Mouse (Mus musculus) MEL (cell line): ENCODE measurements around the gene Itga11. TPM values are rescaled to one million over a fixed set of nuclear protein-coding genes. Genes with fewer than 3 reads are reported as not detected.

Source experiments
- DNase-seq: peaks from one replicate; pipeline ENCODE4 v3.0.0; 2011; ENCODE audit warnings: low read depth, low spot score
- H3K27ac ChIP-seq: 2 replicates; pipeline ENCODE4 v1.5.1; 2012; ENCODE audit warnings: low read depth, mild to moderate bottlenecking, control low read depth, low read length, moderate library complexity; ENCODE audit not compliant: control insufficient read depth
- H3K27me3 ChIP-seq, 2 experiments: fragments of 150-350 bp in 1 of 2; sonication (generic) in 1 of 2; 2 replicates each; pipeline ENCODE4 v1.6.1; 2012; ENCODE audit warnings: low read length in 2 of 2, mild to moderate bottlenecking in 2 of 2, improper control_type of control experiment in 1 of 2, moderate library complexity in 1 of 2; ENCODE audit not compliant: insufficient read depth in 2 of 2, control insufficient read depth in 1 of 2
- H3K36me3 ChIP-seq, 2 experiments: 2 replicates each; pipeline ENCODE4 v1.6.1; 2012 to 2014; ENCODE audit warnings: low read length in 2 of 2, improper control_type of control experiment in 1 of 2, inconsistent platforms in 1 of 2, mild to moderate bottlenecking in 1 of 2; ENCODE audit not compliant: insufficient read depth in 2 of 2, control insufficient read depth in 1 of 2
- H3K4me1 ChIP-seq, 2 experiments: fragments of 150-350 bp in 1 of 2; sonication (generic) in 1 of 2; 2 replicates each; pipeline ENCODE4 v1.6.1; 2012; ENCODE audit warnings: low read length in 2 of 2, improper control_type of control experiment in 1 of 2, mild to moderate bottlenecking in 1 of 2; ENCODE audit not compliant: insufficient read depth in 2 of 2, control insufficient read depth in 1 of 2
- H3K4me3 ChIP-seq, 2 experiments: fragments of 150-350 bp in 1 of 2; sonication (generic) in 1 of 2; 2 replicates each; pipeline ENCODE4 v1.5.1; 2012; ENCODE audit warnings: low read depth in 2 of 2, low read length in 2 of 2, mild to moderate bottlenecking in 2 of 2, moderate library complexity in 2 of 2, control low read depth in 1 of 2, improper control_type of control experiment in 1 of 2; ENCODE audit not compliant: control insufficient read depth in 1 of 2, insufficient read depth in 1 of 2
- H3K79me2 ChIP-seq: 2 replicates; pipeline ENCODE4 v1.6.1; 2012; ENCODE audit warnings: mild to moderate bottlenecking, low read length, moderate library complexity; ENCODE audit not compliant: control insufficient read depth, poor library complexity, insufficient read depth
- H3K9ac ChIP-seq: 2 replicates; pipeline ENCODE4 v1.6.1; 2012; ENCODE audit warnings: low read depth, mild to moderate bottlenecking, control low read depth, low read length, moderate library complexity; ENCODE audit not compliant: control insufficient read depth, poor library complexity, severe bottlenecking
- H3K9me3 ChIP-seq: fragments of 150-350 bp; sonication (generic); replicated peaks from 2 replicates; pipeline ENCODE4 v1.6.1; 2012; ENCODE audit warnings: mild to moderate bottlenecking, low read length, improper control_type of control experiment, moderate library complexity; ENCODE audit not compliant: insufficient read depth
- E2F4 ChIP-seq: IDR thresholded peaks from 2 replicates; pipeline ENCODE4 v1.6.1; 2011; ENCODE audit warnings: low read depth, low read length, improper control_type of control experiment, borderline replicate concordance
- GATA1 ChIP-seq: IDR thresholded peaks from 2 replicates; pipeline ENCODE4 v1.6.1; 2011; ENCODE audit warnings: low read depth, low read length, improper control_type of control experiment
- JUND ChIP-seq: IDR thresholded peaks from 2 replicates; pipeline ENCODE4 v1.6.1; 2011; ENCODE audit warnings: low read depth, mild to moderate bottlenecking, improper control_type of control experiment, low read length
- MAX ChIP-seq: IDR thresholded peaks from 2 replicates; pipeline ENCODE4 v1.6.1; 2011; ENCODE audit warnings: low read length, improper control_type of control experiment
- MEF2A ChIP-seq: IDR thresholded peaks from 2 replicates; pipeline ENCODE4 v1.6.1; 2014; ENCODE audit warnings: low read depth, mild to moderate bottlenecking, inconsistent platforms, low read length, improper control_type of control experiment; ENCODE audit not compliant: poor library complexity, insufficient replicate concordance, severe bottlenecking; ENCODE audit errors: extremely low read depth
- MXI1 ChIP-seq: IDR thresholded peaks from 2 replicates; pipeline ENCODE4 v1.6.1; 2011; ENCODE audit warnings: mild to moderate bottlenecking, low read depth, low read length, improper control_type of control experiment
- MYC ChIP-seq: IDR thresholded peaks from 2 replicates; pipeline ENCODE4 v1.6.1; 2011; ENCODE audit warnings: low read depth, mild to moderate bottlenecking, low read length, improper control_type of control experiment, moderate library complexity
- NELFE ChIP-seq: IDR thresholded peaks from 2 replicates; pipeline ENCODE4 v1.6.1; 2011; ENCODE audit warnings: low read depth, low read length, improper control_type of control experiment
- POLR2A ChIP-seq, 2 experiments: IDR thresholded peaks; 2 replicates each; pipeline ENCODE4 v1.6.1; 2011 to 2012; ENCODE audit warnings: low read length in 2 of 2, mild to moderate bottlenecking in 2 of 2, control low read depth in 1 of 2, improper control_type of control experiment in 1 of 2, low read depth in 1 of 2, moderate library complexity in 1 of 2; ENCODE audit not compliant: control insufficient read depth in 1 of 2, insufficient read depth in 1 of 2, poor library complexity in 1 of 2
- POLR2AphosphoS5 ChIP-seq: IDR thresholded peaks from 2 replicates; pipeline ENCODE4 v1.6.1; 2012; ENCODE audit warnings: low read depth, borderline replicate concordance, mild to moderate bottlenecking, inconsistent platforms, low read length, moderate library complexity, mixed read lengths
- RAD21 ChIP-seq: IDR thresholded peaks from 2 replicates; pipeline ENCODE4 v1.6.1; 2011; ENCODE audit warnings: mild to moderate bottlenecking, low read depth, low read length, improper control_type of control experiment
- RCOR1 ChIP-seq: IDR thresholded peaks from 2 replicates; pipeline ENCODE4 v1.6.1; 2012; ENCODE audit warnings: low read depth, mild to moderate bottlenecking, inconsistent platforms, low read length, improper control_type of control experiment
- SMC3 ChIP-seq: IDR thresholded peaks from 2 replicates; pipeline ENCODE4 v1.6.1; 2011; ENCODE audit warnings: low read depth, low read length, improper control_type of control experiment
- TBP ChIP-seq: IDR thresholded peaks from 2 replicates; pipeline ENCODE4 v1.8.0; 2011; ENCODE audit warnings: low read depth, low read length, improper control_type of control experiment
- ZC3H11A ChIP-seq: IDR thresholded peaks from 2 replicates; pipeline ENCODE4 v1.6.1; 2012; ENCODE audit warnings: low read depth, mild to moderate bottlenecking, inconsistent platforms, low read length, improper control_type of control experiment
- ZKSCAN1 ChIP-seq: IDR thresholded peaks from 2 replicates; pipeline ENCODE4 v1.6.1; 2012; ENCODE audit warnings: low read depth, mild to moderate bottlenecking, inconsistent platforms, low read length, improper control_type of control experiment, moderate library complexity
- ZMIZ1 ChIP-seq: IDR thresholded peaks from 2 replicates; pipeline ENCODE4 v1.6.1; 2012; ENCODE audit warnings: low read depth, mild to moderate bottlenecking, inconsistent platforms, low read length, improper control_type of control experiment, moderate library complexity
- polyA plus RNA-seq, 2 experiments: library from polyadenylated mRNA; stranded (reverse) in 1 of 2; unstranded in 1 of 2; fragments of >175 nt in 1 of 2; fragments of >200 nt in 1 of 2; gene quantifications; 2 replicates each; pipeline versions ENCODE4 v1.2.1 to v1.2.4; 2012; ENCODE audit warnings: low replicate concordance in 2 of 2, low read depth in 1 of 2; ENCODE audit not compliant: insufficient read length in 2 of 2, insufficient read depth in 1 of 2, missing spikeins in 1 of 2
- total RNA-seq: library from RNA; depleted of rRNA; stranded (reverse); fragments of 300-350 nt; gene quantifications from 2 replicates; pipeline ENCODE4 v1.2.3, GENCODE M21; 2012

The Itga11 gene
- total and polyA plus RNA-seq, 3 experiments: not detected

DNA sequence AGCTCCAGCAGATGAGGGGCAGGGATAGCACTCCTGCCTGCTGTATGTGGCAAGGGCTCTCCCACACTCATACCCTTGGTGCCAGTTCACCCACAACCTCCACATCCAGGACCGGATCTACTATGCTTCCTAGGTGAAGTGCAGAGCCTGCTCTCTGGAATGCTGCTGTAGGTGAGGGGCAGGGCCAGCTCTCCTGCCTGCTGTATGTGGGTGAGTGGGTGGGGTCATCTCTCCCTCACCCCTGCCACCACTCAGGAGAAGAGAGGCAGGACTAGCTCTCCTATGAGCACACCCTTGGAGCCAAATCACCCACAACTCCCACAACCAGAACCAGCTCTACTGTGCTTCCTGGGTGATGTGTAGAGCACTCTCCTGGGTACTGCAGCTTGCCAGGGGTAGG lies 2.5 kb upstream of the Itga11 start:
- Histone ChIP-seq H3K9me3 (no peaks in the 10 kb centered on the region), H3K4me3 (no peak overlapping the region), H3K4me1 (no peaks in the 10 kb centered on the region), H3K9ac (no peak overlapping the region), H3K79me2 (no peaks in the 10 kb centered on the region), H3K36me3 (no peaks in the 10 kb centered on the region), H3K27me3 (no peaks in the 10 kb centered on the region), H3K27ac (no peak overlapping the region)
- TF ChIP-seq POLR2AphosphoS5 (no peak), JUND (no peak), ZKSCAN1 (no peak), SMC3 (no peak), POLR2A (IDR thresholded peaks at IDR 0.05; ENCODE audit: control insufficient read depth in 1 of 2, insufficient read depth in 1 of 2, low read depth in 1 of 2, low read length in 2 of 2, poor library complexity in 1 of 2) (no peak), E2F4 (no peak), MXI1 (no peak), ZMIZ1 (no peak), MEF2A (no peak), NELFE (no peak), RAD21 (no peak)
- no peak for DNase-seq

GRCm38 (mm10) chr9:62678550-62679155 lies 1.0 kb downstream of the Itga11 start:
- Histone ChIP-seq H3K27ac (no peak overlapping the region), H3K36me3 (no peaks in the 10 kb centered on the region), H3K4me1 (no peaks in the 10 kb centered on the region), H3K9me3 (no peaks in the 10 kb centered on the region), H3K79me2 (no peaks in the 10 kb centered on the region), H3K4me3 (no peak overlapping the region), H3K27me3 (no peaks in the 10 kb centered on the region; a peak in 1 of 4 replicates), H3K9ac (no peak overlapping the region)
- TF ChIP-seq ZC3H11A: no peak
- TF ChIP-seq MXI1: no peak
- no peak for TF ChIP-seq MYC
- TF ChIP-seq TBP: no peak
- TF ChIP-seq POLR2AphosphoS5: no peak
- no peak for TF ChIP-seq GATA1
- no peak for TF ChIP-seq POLR2A (IDR thresholded peaks at IDR 0.05; ENCODE audit: control insufficient read depth in 1 of 2, insufficient read depth in 1 of 2, low read depth in 1 of 2, low read length in 2 of 2, poor library complexity in 1 of 2)
- TF ChIP-seq MAX: no peak
- no peak for TF ChIP-seq RCOR1
- TF ChIP-seq SMC3: no peak
- no peak for DNase-seq
